Mouse (Mus musculus) gastrocnemius, adult 2 months (tissue): Measurements from ENCODE around the gene Tmem50a. TPM values are rescaled to one million over a fixed set of nuclear protein-coding genes. Genes with fewer than 3 reads are reported as not detected.

Experiments used
- DNase-seq: peaks from one replicate; pipeline ENCODE4 v3.0.0; 2022
- H3K27ac ChIP-seq: fragments of 200-600 bp; 2 replicates; pipeline ENCODE4 v1.8.1; 2022; ENCODE audit warnings: mild to moderate bottlenecking
- H3K4me3 ChIP-seq: fragments of 200-600 bp; 2 replicates; pipeline ENCODE4 v1.8.1; 2022; ENCODE audit warnings: mild to moderate bottlenecking, moderate library complexity
- CTCF ChIP-seq: fragments of 200-600 bp; IDR thresholded peaks from 2 replicates; pipeline ENCODE4 v1.8.1; 2022; ENCODE audit warnings: antibody characterized with exemption, mild to moderate bottlenecking, moderate library complexity
- intact Hi-C: fragments of 180-260 bp; cut with DNase I; formaldehyde crosslinking; loops from one replicate; pipeline ENCODE4 v1.15.1; 2025
- total RNA-seq, 2 experiments: library from RNA; stranded (reverse); gene quantifications; 2 replicates each; pipeline ENCODE4 v1.2.3; 2021

The Tmem50a gene
- total RNA-seq, 2 experiments from 2014 or later = 27.8 to 30.9 TPM

DNA sequence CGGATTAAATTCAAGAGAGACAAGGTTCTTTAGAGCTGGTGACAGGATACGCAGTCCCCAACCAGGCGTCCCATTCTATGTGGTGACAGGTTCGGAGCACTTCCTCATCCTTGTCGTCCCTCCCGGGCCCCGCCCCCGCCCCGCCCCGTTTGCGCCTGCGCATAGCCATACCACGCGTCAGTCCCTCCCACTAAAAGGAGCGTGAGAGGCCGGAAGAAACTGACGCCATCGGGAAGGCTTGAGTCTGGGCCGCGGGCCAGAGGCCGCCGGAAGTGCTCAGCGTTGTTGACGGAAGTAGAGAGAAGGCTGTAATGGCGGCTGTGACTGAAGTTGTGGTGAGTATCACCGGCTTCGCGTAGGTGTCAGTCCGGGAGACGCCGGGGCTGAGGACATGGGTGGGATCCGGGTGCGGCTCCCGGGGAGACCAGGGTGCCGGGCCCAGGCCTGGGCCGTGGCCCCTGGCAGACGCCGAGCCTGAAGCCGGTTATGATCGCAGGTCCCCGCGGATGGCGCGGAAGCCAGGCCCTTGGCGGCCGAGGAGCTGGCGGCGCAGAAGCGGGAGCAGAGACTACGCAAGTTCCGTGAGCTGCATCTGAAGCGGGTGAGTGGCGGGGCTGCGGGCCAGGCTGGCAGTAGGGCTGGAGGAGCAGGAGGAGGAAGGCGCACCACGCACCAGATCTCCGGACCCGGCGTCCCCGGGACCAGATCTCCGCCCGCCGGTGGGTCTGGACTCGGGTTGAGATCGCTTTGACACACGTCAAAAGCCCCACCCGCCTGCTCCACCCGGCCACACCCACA lies 16.1 kb upstream of the Tmem50a start, which contains the start of gene Syf2:
Syf2 (plus strand) TSS at position 215 of the 798 bp plus-strand sequence.
- intact Hi-C loops = no loop called here
- Histone ChIP-seq H3K4me3 (peak within 1 kb of the TSS; percentile 93), H3K27ac (peak within 1 kb of the TSS; percentile 93)
- DNase-seq = peak; percentile 97
- no peak for TF ChIP-seq CTCF

GRCm38 (mm10) chr4:134930190-134930589 lies 15.4 kb upstream of the Tmem50a start:
- no peak for TF ChIP-seq CTCF

GRCm38 (mm10) chr4:134929536-134929935 lies 14.7 kb upstream of the Tmem50a start:
- Histone ChIP-seq H3K27ac (peak overlapping the region; percentile 93; the same call in 1 of the 2 replicates), H3K4me3 (no peak overlapping the region)
- TF ChIP-seq CTCF = no peak
- intact Hi-C loops = no loop called here
- DNase-seq = peak; percentile 33

More at GRCm38 (mm10) chr4:134930190-134930589, 15.4 kb upstream of the Tmem50a start:
- peak overlapping the region; percentile 93 for H3K4me3 ChIP-seq
- peak overlapping the region; percentile 93 for H3K27ac ChIP-seq
- no peak for DNase-seq
- intact Hi-C loops = no loop called here

- no peak overlapping the region for H3K27ac ChIP-seq
- no peak for TF ChIP-seq CTCF
- H3K4me3 ChIP-seq = no peak overlapping the region
- intact Hi-C loops = no loop called here
- DNase-seq = no peak
These were observed 13.6 kb upstream of the Tmem50a start for GRCm38 (mm10) chr4:134928464-134928836.

GRCm38 (mm10) chr4:134927815-134928463 lies 13.1 kb upstream of the Tmem50a start:
- no peak for DNase-seq
- intact Hi-C loops = no loop called here
- TF ChIP-seq CTCF = no peak
- Histone ChIP-seq H3K4me3 (no peak overlapping the region; the same call in 1 of the 2 replicates), H3K27ac (peak overlapping the region; percentile 35; the same call in 1 of the 2 replicates)

- intact Hi-C loops = no loop called here
- Histone ChIP-seq H3K4me3 (peak overlapping the region; percentile 100), H3K27ac (peak overlapping the region; percentile 99)
- peak; percentile 88 for DNase-seq
- no peak for TF ChIP-seq CTCF
These were observed 10.4 kb upstream of the Tmem50a start for GRCm38 (mm10) chr4:134925206-134925605.

DNA sequence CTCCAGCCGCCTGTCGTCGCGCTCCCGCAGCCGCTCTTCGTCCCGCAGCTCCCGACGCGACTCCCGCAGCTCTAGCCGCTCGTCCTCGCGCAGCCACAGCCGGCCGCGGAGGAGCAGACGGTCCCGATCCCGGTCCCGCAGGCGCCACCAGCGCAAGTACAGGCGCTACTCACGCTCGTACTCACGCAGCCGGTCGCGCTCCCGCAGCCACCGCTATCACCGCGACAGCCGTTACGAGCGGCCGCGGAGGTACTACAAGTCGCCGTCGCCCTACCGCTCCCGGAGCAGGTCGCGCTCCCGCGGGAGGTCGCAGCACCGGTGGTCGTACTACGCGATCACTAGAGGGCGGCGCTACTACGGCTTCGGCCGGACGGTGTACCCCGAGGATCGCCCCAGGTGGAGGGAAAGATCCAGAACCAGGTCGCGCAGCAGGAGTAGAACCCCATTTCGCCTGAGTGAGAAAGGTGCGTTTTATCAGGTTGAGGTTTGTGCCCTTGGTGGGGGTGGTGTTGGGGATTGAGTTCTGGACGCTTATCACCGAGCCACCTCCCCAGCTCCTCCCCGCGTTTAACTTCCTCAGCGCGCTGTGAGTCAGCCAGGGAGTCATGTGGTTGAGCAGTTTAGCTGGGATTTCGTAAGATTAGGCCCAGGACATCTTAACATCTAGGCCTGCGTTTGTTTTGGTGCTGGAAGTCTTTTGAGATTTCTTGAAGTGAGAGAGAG lies 9.4 kb upstream of the Tmem50a start:
- TF ChIP-seq CTCF = no peak
- intact Hi-C loops = no loop called here

DNA sequence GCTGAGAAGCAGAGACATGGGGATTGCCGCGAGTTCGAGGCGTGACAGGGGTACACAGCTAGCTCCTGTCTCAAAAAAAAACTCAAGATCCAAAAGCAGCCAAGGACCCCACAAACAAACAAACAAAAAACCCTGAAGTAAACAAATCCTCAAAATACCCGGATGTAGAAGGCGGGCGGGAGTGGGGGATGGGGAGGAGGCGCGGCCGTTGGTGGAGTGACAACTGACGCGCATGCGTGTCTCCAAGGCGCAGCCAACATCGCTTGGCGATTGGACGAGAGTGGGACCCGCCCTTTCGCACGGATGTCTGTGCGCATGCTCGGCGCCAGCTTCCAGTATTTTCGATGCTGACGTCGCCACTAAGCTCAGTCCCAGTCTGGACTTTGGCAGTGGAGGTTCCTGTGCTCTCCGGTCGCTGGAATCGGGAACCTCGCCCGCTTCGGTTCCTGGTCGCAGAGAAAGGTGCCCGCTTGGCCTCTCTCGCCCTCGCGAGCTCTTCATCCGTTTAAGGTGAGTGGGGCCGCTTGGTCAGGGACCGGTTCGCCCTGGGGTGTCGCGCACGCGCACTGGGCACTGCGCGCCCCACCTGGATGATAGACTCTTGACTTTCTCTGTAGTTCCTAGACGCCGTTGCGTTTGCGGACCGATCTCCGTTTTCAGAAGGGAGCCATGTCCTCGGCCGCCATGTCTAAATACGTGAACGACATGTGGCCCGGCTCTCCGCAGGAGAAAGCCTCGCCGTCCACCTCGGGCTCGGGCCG lies 8.6 kb upstream of the Tmem50a start, which contains the start of gene Rsrp1:
Rsrp1 (plus strand) TSS at position 335 of the 761 bp plus-strand sequence.
- intact Hi-C loops = no loop called here
- H3K27ac ChIP-seq = peak within 1 kb of the TSS; percentile 99
- DNase-seq = peak; percentile 99
- H3K4me3 ChIP-seq = peak within 1 kb of the TSS; percentile 100
- TF ChIP-seq CTCF = no peak

More for the DNA sequence above, 9.4 kb upstream of the Tmem50a start:
- DNase-seq = peak; percentile 87
- Histone ChIP-seq H3K4me3 (peak overlapping the region; percentile 100), H3K27ac (peak overlapping the region; percentile 99)

GRCm38 (mm10) chr4:134922925-134923244 lies 8.1 kb upstream of the Tmem50a start:
- peak overlapping the region; percentile 100 for H3K4me3 ChIP-seq

GRCm38 (mm10) chr4:134922111-134922924 lies 7.5 kb upstream of the Tmem50a start:
- DNase-seq = peak; percentile 32
- peak overlapping the region; percentile 99 for H3K27ac ChIP-seq
- intact Hi-C loops = no loop called here
- no peak for TF ChIP-seq CTCF
- peak overlapping the region; percentile 100 for H3K4me3 ChIP-seq

More at GRCm38 (mm10) chr4:134922925-134923244, 8.1 kb upstream of the Tmem50a start:
- DNase-seq = peak; percentile 86
- intact Hi-C loops = no loop called here
- peak overlapping the region; percentile 99 for H3K27ac ChIP-seq
- TF ChIP-seq CTCF = no peak

- TF ChIP-seq CTCF = no peak
- intact Hi-C loops = no loop called here
- no peak for DNase-seq
These were observed 6.9 kb upstream of the Tmem50a start for GRCm38 (mm10) chr4:134921703-134922102.

More at GRCm38 (mm10) chr4:134921703-134922102, 6.9 kb upstream of the Tmem50a start:
- Histone ChIP-seq H3K4me3 (no peak overlapping the region), H3K27ac (peak overlapping the region; percentile 99)
